Mouse (Mus musculus): ENCODE results near the gene Ulk2. TPM values are rescaled to one million over a fixed set of nuclear protein-coding genes. Genes with fewer than 3 reads are reported as not detected.
"Not testable (repeated sequence)": the region's sequence is repeated elsewhere in the genome, so short reads cannot be mapped to it uniquely, and the experiment has no call there.

Ulk2 gene
- 10 to 100 TPM; 63.4 to 75.1 (median 70.3) TPM for total RNA-seq (2022)

DNA sequence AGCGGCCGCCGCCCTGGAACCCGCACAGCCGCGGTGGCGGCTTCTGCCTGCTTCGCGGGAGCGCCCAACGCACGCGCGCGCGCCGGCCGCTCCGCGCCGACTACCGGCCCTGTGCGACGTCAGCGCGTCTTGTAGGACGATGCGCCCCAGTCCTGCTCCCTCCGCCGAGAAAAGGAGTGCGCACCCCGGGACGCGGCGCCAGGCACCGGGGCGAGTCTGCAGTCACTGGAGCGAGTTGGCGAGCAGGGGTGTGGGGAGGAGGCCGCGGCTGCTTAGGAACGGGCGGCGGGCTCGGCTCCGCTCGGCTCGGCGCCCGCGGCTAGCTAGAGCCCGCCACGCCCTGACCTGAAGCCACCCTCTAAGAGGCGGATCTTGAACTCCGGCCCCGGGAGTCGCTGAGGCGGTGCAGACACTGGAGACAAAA, at the start of gene Ulk2:
Gene Ulk2 (minus strand): TSS at position 86 of the 424 bp plus-strand sequence.
- peak; percentile 79 to 85 for DNase-seq (ENCODE audit: low spot score in 2 of 2)

- no peak for DNase-seq (ENCODE audit: low spot score in 2 of 2)
Observed at GRCm38 (mm10) chr11:61882183-61882582, 27.3 kb upstream of the Ulk2 start.

DNA sequence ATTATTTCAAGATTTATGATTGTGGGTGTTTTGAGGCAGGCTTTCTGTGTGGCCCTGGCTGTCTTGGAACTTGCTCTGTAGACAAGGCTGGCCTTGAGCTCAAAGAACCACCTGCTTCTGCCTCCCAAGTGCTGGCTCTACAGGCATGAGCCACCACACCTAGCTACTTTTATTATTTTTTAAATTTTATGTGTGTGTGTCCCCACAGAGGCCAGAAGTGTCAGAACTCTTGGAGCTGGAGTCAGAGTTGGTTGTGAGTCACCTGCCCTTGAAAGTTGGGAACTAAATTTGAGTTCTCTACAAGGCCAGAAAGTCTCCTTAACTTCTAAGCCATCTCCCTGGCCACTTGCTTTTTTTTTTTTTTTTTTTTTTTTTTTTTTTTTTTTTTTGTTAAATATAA, 25.0 kb upstream of the Ulk2 start:
- no peak for DNase-seq (ENCODE audit: low spot score in 2 of 2)

DNA sequence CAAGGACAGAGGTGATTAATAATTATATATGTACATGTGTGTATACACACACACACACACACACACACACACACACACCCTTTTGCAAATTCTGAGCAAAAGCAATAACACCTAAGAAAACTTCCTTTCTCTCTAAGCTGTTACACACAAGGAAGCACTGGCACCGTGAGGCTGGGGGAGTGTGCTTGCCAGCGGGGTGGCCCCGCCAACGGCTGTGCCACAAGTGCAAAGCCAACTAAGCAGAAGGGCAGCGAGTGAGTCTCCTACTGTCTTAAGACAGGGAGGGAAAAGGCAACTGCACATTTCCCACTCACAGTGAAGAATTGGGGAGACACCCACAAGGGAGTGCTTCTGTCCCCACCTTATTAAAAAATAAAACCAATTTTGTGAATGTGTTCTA, 17.0 kb upstream of the Ulk2 start:
- DNase-seq (ENCODE audit: low spot score in 2 of 2), result no peak

- no peak for DNase-seq (ENCODE audit: low spot score in 2 of 2)
Observed at GRCm38 (mm10) chr11:61866856-61867255, 12.0 kb upstream of the Ulk2 start.

DNA sequence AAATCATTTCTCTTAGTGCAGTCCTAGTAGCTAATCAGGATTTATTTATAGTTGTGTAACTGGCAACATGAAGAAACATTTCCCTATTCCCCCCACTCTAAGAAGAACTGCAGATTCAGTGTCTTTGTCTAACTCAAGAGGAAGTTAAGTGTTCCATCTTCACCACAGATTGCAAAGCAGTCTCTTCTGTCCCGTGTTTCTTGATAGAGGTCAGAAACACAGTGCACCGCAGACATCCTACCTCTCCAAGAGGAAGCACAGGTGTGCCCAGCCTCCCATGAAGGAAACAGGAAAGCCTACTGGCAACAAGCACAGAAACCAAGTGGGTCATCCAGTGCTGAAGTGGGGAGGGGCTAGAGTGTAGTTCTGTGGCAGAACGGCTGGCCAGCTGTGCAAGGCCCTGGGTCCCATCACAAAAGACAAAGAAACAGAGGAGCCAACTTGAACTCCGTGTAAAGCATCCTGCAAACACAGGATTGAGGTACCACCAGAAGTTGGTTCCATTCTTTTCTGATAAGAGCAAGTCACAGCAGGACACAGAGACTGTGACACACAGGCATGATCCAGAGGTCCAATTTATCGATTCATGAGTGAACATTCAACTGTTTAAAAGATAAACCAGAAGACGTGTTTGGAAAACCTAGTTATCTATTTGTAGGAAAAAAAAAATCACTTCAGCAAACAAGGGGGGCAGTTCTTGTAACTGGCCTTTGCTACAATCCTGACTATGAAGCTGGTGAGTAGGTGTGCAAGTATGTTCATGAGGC, 7.1 kb upstream of the Ulk2 start:
- no peak for DNase-seq (ENCODE audit: low spot score in 2 of 2)

GRCm38 (mm10) chr11:61859316-61859715, 4.4 kb upstream of the Ulk2 start:
- no peak for DNase-seq (ENCODE audit: low spot score in 2 of 2)

GRCm38 (mm10) chr11:61855539-61855938, 666 bp upstream of the Ulk2 start:
- DNase-seq (ENCODE audit: low spot score in 2 of 2), result no peak

- DNase-seq (ENCODE audit: low spot score in 2 of 2), result peak; percentile 76 to 83
Observed at GRCm38 (mm10) chr11:61854211-61854987, 474 bp downstream of the Ulk2 start.

DNA sequence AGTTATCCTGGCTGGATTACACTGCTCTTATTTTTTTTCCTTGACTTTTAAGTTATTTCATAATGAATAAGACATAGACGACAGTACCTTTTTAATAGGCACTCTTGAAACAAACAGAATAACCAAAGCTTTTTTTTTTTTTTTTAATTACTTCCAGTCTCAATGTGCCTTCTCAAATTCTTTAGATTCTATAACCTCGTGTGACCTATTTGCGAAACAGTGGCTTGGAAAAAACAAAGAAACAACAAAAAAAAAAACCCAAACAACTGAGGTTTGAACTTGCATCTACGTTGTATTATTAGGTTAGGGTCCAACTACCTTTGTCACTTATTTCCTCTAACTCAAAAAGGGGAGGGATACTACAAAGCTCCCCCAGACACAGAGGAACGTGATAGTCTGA, 1.2 kb downstream of the Ulk2 start:
- no peak for DNase-seq (ENCODE audit: low spot score in 2 of 2)

DNA sequence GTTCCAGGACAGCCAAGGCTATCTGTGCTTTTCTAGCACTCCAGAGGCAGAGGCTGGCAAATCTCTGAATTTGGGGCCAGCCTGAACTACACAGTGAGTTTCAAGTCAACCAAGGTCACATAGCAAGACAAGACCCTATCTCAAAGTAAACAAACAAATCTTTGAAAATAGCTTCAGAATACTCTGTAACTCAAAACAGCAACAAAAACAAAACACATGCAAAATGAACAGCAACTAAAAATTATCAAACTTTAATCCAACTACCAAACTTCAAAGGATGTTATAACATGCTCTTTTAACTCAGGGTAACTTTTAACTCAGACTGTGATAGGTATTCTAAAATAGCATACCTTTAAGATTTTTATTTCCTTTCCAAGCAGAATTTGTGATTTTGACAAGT, 2.0 kb downstream of the Ulk2 start:
- no peak for DNase-seq (ENCODE audit: low spot score in 2 of 2)

GRCm38 (mm10) chr11:61851195-61851594, 3.7 kb downstream of the Ulk2 start:
- no peak for DNase-seq (ENCODE audit: low spot score in 2 of 2)

GRCm38 (mm10) chr11:61840663-61841062, 14.2 kb downstream of the Ulk2 start:
- DNase-seq (ENCODE audit: low spot score in 2 of 2), result not testable (repeated sequence)

GRCm38 (mm10) chr11:61839940-61840339, 14.9 kb downstream of the Ulk2 start:
- DNase-seq (ENCODE audit: low spot score in 2 of 2), result no peak

DNA sequence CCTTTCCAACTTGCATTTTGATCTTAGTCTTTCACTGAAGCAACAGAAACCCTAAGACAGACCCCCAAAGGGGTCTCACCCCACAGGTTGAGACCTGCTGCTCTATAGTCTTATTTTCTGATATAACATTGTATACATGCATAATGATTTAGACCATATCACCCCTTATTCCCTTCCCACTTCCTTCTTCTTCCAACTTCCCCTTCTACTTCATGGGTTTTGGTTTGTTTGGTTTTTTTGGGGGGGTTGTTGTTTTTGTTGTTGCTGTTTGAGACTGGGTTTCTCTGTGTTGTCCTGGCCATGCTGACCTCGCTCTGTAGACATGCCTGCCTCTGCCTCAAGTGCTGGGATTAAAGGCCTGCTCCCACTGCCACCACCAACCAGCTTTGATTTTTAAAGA, 15.7 kb downstream of the Ulk2 start:
- no peak for DNase-seq (ENCODE audit: low spot score in 2 of 2)

DNA sequence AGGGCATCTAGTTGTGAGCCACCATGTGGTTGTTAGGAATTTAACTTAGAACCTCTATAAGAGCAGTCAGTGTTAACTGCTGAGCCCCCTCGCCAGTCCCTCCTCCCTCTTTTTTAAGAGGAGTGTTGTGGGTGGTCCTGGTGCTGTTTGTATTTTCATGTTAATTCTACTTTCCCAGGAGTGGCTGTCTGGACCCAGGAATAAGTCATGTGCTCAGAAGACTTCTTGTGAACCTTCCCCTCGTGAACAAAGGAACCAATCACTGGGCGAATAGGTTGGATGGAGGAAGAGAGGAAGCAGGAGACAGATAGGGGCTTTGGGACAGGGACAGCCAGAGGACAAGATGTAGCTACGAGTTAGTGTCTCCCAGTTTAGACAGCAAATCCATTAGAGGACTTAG, 45.1 kb downstream of the Ulk2 start:
- no peak for DNase-seq (ENCODE audit: low spot score in 2 of 2)

GRCm38 (mm10) chr11:61808551-61809117, 46.2 kb downstream of the Ulk2 start:
- DNase-seq (ENCODE audit: low spot score in 2 of 2), result no peak

- DNase-seq (ENCODE audit: low spot score in 2 of 2), result no peak
Observed at GRCm38 (mm10) chr11:61793441-61793840, 61.4 kb downstream of the Ulk2 start.

- no peak for DNase-seq (ENCODE audit: low spot score in 2 of 2)
Observed at GRCm38 (mm10) chr11:61788550-61788949, 66.3 kb downstream of the Ulk2 start.

- not testable (repeated sequence) for DNase-seq (ENCODE audit: low spot score in 2 of 2)
Observed at GRCm38 (mm10) chr11:61782526-61782925, 72.3 kb downstream of the Ulk2 start.

DNA sequence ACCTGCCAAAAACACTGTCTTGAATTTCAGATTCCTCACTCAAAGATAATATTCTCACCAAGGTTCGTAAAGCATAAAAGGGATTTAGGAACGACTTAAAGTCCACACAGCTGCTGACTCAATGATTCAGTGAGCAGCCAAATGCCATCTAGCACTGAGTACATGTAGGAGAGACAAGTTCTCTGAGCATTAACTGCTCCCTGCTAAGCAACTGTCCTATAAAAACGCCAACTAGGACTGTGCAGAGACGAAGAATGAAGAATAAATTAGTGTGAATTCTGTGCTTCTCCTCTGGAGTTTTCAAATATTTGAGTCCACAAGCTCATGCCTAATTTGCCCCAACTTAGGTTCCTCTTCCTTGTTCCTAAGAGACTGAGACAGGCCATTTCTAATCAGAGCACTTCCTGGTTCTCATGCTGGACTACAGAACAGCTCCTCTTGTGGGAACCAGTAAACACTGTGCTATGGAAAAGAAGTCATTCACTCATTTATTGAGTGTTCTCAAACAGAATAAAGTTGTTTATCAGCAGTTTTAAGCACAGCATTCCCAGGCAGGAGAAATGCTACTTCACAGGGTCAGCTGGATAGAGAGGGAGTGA, 80.2 kb downstream of the Ulk2 start:
- peak; percentile 48 to 60 for DNase-seq (ENCODE audit: low spot score in 2 of 2)
